Mouse (Mus musculus) erythroblast, adult 5-6 weeks (primary cell): ENCODE results near the gene Ripk3. TPM values are rescaled to one million over a fixed set of nuclear protein-coding genes. Genes with fewer than 3 reads are reported as not detected.

Source experiments
- ATAC-seq: replicated peaks from 2 replicates; pipeline ENCODE4 v1.8.0; 2016; ENCODE audit warnings: moderate number of reproducible peaks, mild to moderate bottlenecking, moderate TSS enrichment, inconsistent platforms; ENCODE audit not compliant: poor library complexity, low FRiP score, severe bottlenecking
- total RNA-seq, 2 experiments: library from RNA; stranded (forward) in 1 of 2; stranded (reverse) in 1 of 2; fragments of 150-400 nt in 1 of 2; fragments of 200-764, 138-1000 nt in 1 of 2; gene quantifications; 2 replicates each; pipeline versions ENCODE4 v1.2.3 to v1.2.4; 2015 to 2017; ENCODE audit warnings: low replicate concordance in 2 of 2

The Ripk3 gene
- total RNA-seq, 2 experiments from 2014 or later: 7.2 to 17.1 TPM

- ATAC-seq: no peak
Observed at GRCm38 (mm10) chr14:55814885-55815284, 26.2 kb upstream of the Ripk3 start.

DNA sequence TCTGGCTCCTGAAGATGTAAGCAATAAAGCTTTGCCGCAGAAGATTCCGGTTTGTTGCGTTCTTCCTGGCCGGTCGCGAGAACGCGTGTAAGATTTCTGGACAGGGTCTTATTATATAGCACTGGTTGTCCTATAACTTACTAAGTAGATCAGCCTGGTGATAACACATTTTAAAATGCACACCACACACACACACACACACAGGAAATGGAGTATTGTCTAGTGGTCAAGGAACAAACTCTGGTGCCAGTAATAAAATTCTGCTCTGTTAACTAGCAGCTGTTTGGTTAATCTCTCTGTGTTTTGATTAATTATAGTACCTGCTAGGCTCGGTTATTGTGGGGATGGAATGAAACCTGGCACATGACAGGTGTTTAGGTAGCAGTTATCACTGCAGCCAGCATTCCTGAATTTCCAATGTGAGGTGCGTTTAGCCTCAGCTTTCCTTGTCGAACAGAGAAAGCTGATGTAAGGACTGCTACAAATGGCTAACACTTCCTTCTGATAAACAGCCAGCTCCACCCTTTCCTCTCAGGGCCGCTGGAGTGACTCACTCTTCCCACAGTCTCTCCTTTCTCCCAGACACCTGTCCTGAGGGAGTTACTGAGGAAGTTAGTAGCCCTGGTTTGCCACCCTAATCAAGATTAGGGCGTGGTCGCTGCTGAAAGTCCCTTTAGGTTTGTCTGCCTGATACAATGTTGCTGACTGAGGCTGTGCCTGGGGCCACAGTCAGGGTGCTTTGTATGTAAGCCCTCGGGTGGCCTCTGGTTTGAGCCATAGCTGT lies 6.9 kb upstream of the Ripk3 start:
- ATAC-seq: no peak

DNA sequence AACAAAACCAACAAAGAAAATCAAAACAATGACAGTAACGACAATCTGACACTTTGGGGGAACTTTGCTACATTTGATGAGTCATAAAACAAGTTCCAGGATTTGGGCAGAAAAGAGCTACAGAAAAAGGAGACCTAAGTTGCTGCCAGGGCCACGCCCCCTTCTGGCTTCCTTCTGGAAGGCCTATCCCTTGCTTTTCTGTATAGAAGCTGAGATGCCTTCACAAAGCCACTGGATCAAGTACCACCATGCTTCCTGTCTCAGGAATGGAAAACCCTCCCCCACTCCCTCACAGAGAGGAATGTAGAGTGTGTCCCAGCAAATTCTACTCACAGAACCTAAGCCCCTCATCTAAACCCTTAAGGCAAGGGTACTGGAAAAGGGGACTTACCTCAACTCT lies 5.3 kb upstream of the Ripk3 start:
- ATAC-seq: no peak

- no peak for ATAC-seq
Observed at GRCm38 (mm10) chr14:55793461-55793860, 4.8 kb upstream of the Ripk3 start.

- ATAC-seq: no peak
Observed at GRCm38 (mm10) chr14:55787731-55788130, 934 bp downstream of the Ripk3 start.

DNA sequence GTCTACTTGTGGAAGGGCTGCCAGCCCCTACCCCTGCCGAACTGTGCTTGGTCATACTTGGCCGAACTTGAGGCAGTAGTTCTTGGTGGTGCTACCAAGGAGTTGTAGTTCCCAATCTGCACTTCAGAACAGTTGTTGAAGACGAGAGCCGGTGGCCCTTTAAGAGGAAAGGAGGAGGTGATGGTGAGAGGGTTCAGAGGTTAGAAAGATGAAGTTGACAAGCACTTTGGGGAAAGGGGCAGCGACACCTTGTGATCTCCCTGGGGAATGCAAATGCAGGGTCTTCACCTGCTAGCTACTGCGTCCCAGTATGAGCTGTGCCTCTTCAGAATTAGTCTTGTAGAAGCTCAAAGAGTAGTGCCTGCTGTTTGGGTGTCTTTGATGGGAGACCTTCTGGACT lies 3.5 kb downstream of the Ripk3 start:
- ATAC-seq: no peak

DNA sequence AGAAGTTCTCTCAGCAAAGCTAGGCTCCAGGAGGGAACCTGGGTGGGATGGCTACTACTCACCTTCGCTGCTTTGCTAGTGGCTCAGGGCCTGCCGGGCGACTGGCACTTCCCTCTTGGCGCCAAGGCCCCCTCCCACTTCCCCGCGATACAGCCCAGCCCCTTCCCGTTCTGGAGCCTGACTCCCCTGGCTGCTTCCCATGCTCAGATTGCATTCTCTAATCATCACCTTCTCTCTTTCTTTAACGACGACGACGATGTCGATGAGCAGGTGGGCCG lies 4.8 kb downstream of the Ripk3 start, which contains the start of gene Adcy4:
Gene Adcy4 (minus strand): TSS at position 138 of the 278 bp plus-strand sequence.
- no peak for ATAC-seq

DNA sequence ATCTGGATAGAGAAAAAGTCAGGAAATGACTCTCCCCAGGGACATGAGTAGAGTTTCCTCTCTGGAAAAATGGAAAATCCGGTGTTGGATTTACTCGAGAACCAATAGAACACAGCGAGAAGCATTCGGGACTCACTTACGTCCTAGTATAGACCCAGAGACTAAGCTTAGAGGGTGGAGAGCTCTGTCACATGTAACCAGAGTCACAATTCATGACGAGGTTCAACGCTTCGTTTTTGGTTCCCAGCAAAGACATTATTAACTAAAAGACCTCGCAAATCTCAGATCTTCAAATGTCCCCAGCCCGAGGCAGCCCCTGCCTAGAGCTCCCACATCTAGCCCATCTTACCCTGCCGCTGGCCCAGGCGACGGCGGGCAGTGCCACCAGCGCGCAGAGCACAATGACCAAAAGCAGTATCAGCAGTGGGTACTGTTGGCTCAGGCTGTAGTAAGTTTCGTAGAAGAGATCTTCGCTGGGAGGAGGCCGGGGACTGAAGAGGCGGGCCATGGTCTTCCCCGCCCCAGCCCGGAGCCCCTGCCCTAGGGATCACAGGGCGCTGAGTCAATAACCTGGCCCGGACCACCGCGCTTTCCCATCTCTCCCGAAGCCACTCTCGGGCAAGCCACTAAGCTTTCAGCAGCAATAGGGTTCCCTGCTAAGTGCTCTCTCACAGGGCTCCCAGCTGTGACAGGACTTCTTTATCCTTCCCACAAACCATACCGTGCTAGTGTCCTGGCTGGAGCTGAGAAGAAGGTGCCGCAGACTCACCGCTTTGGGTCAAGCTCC lies 5.3 kb downstream of the Ripk3 start:
- no peak for ATAC-seq

DNA sequence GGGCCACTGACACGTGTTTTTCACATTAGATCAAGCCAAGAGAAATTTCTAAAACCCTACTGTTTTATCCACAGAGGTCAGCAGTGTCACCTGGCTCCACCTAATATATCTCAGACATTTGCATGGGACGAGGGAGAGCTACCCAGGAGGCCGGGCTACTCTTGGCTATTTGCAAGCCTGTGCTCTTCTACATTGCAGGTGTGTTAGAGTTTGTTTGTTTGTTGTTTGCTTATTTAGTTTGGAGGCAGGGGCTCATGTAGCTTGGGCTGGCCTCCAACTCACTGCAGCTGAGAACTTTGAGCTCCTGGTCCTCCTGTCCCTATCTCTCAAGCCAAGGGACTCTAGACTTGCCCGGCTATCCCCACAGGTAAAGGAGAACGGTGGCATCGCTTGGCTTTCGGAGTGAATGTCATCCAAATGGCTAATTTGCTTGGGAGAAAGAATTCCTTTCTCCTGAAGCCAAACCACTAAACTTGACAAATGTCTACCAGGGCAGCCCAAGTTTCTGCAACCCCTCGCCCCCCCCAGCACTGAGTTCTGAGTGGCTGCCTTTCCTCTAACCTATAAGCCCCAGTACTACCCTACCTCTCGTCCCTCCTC lies 6.2 kb downstream of the Ripk3 start:
- no peak for ATAC-seq

- ATAC-seq: peak; percentile 50; the same call in 1 of the 2 replicates
Observed at GRCm38 (mm10) chr14:55781310-55781709, 7.4 kb downstream of the Ripk3 start.

- no peak for ATAC-seq
Observed at GRCm38 (mm10) chr14:55780736-55781135, 7.9 kb downstream of the Ripk3 start.

DNA sequence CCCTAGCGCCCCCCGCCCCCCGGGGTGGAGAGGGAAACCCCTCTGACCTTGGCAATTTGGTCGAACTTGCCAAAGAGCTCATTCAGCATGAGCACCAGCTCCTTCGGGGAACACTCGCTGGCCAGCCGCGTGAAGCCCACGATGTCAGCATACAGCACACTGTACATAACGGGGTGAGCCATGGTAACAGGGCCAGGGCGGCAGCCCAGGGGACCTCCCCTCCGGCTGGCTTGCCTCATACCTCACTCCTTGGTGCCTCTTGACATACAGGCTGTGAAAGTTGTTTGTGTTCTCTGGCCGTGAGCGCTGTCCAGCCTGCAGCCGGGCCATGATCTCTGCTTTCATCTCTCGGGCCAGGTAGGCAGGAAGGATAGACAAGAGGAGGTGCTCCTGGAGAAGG lies 9.0 kb downstream of the Ripk3 start:
- ATAC-seq: no peak

DNA sequence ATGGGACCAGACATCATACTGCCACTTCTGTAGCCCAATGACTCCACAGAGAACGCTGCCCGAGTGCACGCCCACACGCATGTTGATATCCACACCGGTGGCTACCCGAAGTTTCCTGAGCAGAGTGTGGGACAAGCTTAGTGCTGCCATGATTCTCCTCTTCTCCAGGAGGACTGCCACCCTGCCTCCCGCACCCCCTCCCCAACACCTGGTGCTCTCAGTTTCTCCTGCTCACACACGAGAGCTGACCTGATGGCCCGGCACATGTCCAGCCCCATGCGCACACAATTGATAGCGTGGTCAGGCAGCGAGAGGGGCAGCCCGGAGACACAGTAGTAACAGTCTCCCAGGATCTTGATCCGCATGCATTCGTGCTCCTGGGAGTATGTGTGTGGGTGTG lies 10.0 kb downstream of the Ripk3 start:
- no peak for ATAC-seq

- ATAC-seq: no peak
Observed at GRCm38 (mm10) chr14:55777806-55778205, 10.9 kb downstream of the Ripk3 start.

GRCm38 (mm10) chr14:55777176-55777575 lies 11.5 kb downstream of the Ripk3 start:
- ATAC-seq: no peak

- no peak for ATAC-seq
Observed at GRCm38 (mm10) chr14:55776711-55777110, 12.0 kb downstream of the Ripk3 start.

DNA sequence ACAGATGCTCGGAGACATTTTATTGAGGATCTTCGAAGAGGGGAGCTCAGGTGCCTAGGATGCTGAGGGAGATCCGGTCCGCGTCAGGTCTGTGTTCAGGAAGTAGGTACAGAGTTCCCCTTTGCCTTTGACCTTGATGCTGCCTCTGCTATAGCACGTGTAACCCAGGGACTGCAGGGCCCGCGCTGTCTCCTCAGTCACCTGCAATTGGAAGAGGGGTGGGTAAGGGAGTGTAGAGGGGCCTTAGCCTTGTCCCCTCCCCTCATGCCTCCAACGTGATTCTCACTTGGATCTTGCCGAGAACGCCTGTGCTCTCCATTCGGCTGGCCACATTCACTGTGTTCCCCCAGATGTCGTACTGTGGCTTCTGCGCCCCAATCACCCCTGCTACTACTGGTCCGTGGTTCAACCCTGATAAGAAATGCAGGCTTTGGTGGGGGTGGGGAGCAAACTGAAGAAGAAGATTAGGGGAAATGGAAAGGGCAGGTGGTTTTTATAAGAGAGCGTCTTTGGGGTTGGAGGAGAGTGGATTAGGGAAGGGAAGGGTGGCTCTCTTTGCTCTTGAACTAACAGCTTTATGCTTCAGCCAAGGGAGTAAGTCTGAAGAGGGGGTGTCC lies 19.5 kb downstream of the Ripk3 start:
- ATAC-seq: no peak

- ATAC-seq: no peak
Observed at GRCm38 (mm10) chr14:55768555-55768954, 20.1 kb downstream of the Ripk3 start.

DNA sequence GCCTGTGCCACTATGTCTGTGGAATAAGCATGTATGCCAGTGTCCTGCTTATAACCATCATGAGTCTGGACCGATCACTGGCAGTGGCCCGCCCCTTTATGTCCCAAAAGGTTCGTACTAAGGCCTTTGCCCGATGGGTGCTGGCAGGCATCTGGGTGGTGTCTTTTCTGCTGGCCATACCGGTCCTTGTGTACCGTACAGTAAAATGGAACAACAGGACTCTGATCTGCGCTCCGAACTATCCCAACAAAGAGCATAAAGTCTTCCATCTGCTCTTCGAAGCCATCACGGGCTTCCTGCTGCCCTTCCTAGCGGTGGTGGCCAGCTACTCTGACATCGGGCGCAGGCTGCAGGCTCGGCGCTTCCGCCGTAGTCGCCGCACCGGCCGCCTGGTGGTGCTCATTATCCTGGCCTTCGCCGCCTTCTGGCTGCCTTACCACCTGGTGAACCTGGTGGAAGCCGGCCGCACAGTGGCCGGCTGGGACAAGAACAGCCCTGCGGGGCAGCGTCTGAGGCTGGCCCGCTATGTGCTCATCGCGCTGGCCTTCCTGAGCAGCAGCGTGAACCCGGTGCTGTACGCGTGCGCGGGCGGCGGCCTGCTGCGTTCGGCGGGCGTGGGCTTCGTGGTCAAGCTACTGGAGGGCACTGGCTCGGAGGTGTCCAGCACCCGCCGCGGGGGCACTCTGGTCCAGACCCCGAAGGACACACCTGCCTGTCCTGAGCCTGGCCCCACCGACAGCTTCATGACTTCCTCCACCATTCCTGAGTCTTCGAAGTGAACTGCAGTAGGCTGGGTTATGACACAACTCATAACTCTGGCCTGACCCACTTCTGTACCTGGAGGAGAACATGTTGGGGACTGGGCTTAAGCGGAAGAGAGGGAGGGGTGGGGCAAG lies 20.9 kb downstream of the Ripk3 start:
- no peak for ATAC-seq

- ATAC-seq: no peak
Observed at GRCm38 (mm10) chr14:55765696-55766095, 23.0 kb downstream of the Ripk3 start, which contains the start of gene Ltb4r1. Gene Ltb4r1, plus strand, starts transcription at chr14:55765962.
